Mouse (Mus musculus) mouse embryonic stem cell (cell line): ENCODE measurements around the gene Anapc15.
"Not testable (repeated sequence)": the region's sequence is repeated elsewhere in the genome, so short reads cannot be mapped to it uniquely, and the experiment has no call there.

Source experiments
- in situ Hi-C, 2 experiments: fragments of 300-500 bp; cut with MboI; formaldehyde crosslinking; loops; 1 replicate in 1 of 2; 3 replicates in 1 of 2; pipeline ENCODE4 v1.14.3; 2019 to 2020; ENCODE audit warnings: low sequenced_read_pairs in 2 of 2, low pct_unique_long_range_greater_than_20kb in 1 of 2, mixed read lengths in 1 of 2; ENCODE audit not compliant: unreplicated experiment in 1 of 2

Gene Anapc15

GRCm38 (mm10) chr7:101882413-101883154, 19.1 kb downstream of the Anapc15 start:
- in situ Hi-C loops, result no loop called here

DNA sequence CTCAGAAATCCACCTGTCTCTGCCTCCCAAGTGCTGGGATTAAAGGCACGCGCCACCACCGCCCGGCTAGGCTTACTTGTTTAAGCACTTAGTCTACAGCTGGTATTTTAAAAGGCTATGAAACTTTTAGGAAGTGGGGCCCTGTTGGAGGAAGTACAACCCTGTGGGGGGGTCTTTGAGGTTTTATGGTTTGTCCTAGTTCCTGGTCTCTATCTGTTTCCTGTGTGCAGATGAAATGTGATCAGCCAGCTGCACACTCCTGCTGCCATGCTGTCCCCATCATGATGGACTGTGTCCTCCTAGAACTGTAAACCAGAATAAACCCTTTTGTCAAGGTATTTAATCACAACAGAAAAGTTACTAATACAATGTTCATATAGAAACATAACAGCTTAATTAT, 20.6 kb downstream of the Anapc15 start:
- in situ Hi-C loops, result no loop called here

- in situ Hi-C loops, result no loop called here
These were observed 22.8 kb downstream of the Anapc15 start for GRCm38 (mm10) chr7:101886274-101886673.

DNA sequence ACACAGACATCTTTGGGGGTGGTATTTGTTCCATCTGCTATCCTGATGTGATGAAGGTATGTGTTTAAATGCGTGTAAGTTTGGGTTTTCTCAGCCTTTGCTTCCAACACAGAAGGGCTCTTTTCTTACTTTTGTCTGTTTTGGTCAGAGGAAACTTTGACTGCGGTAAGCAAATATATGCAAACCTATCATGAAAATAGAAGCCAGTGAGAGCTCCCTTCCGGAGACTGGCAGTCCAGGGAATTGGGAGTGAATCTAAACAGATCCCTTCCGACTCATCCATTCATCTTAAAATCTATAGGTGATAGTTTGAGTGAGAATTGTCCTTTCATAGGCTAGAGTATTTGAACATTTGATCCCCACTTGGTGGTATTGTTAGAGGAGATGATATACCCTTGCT, 24.9 kb downstream of the Anapc15 start:
- in situ Hi-C loops, result no loop called here

GRCm38 (mm10) chr7:101895695-101896094, 32.2 kb downstream of the Anapc15 start:
- in situ Hi-C loops, result no loop called here

GRCm38 (mm10) chr7:101896104-101897066, 32.9 kb downstream of the Anapc15 start:
- in situ Hi-C loops, result no loop called here

DNA sequence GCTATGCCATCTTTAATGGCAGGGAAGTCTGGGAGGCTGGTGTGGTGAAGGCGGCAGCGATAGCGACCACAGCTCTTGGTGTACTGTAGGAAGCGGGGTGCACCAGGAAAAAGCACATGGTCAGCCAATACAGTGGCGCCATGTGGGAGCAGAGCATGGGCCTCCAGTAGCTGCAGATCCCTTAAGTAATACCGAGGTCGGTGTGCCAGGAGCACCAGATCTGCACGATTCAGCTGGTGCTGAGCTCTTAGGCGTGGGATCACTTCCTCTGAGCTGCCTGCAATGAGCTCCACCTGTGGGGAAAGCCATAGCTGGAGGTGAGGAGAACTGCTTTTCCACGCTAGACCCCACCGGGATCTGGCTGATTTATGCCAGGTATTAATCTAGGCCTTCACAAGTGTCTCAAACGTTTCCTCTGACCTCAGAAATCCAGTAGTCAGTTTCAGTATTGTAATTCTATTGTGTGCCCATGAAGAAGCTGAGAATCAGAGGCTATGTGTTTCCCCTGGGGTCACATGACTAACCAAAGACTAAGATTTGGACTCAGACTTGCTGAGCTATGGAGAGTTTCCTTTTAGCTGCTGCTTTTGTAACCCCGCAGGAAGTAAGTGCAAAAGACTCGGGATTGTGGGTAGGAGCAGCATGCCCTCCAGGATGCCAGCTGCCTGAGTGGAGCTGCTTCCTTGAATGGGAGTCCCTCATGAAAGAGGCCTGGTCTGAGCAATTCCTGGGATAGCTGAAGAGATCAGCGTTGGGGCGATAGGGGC, 37.0 kb downstream of the Anapc15 start:
- in situ Hi-C loops, result no loop called here

GRCm38 (mm10) chr7:101901969-101902368, 38.5 kb downstream of the Anapc15 start:
- in situ Hi-C loops, result no loop called here

GRCm38 (mm10) chr7:101902846-101903245, 39.3 kb downstream of the Anapc15 start:
- in situ Hi-C loops, result no loop called here

- in situ Hi-C loops, result no loop called here
These were observed 42.2 kb downstream of the Anapc15 start, which contains the start of gene Lamtor1 for GRCm38 (mm10) chr7:101905561-101906286. Lamtor1 (plus strand) TSS chr7:101905904.

- in situ Hi-C loops, result no loop called here
These were observed 42.8 kb downstream of the Anapc15 start, which contains the start of gene Tomt for GRCm38 (mm10) chr7:101906287-101906681. Tomt (minus strand) TSS chr7:101906359.

GRCm38 (mm10) chr7:101906696-101907095, 43.2 kb downstream of the Anapc15 start:
- in situ Hi-C loops, result no loop called here

DNA sequence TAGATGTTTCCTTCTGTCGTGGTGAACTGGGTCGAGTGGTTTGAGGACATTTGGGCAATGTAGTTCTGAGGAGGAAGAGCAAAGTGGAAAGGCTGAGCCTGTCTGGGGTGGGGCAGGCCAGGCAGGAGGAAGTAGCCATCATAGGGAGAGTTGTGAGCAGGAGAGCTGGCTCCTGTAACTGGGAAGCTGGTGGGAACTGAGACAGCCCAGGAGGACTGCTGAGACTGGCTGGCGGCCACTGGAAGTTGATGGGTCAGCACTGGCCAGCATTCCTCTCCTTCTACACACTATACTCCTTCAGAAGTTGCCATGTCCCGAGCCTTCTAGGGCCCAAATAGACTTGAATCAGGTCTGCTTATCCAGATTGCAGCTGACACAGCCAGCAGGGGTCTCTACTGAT, 44.9 kb downstream of the Anapc15 start:
- in situ Hi-C loops, result no loop called here

DNA sequence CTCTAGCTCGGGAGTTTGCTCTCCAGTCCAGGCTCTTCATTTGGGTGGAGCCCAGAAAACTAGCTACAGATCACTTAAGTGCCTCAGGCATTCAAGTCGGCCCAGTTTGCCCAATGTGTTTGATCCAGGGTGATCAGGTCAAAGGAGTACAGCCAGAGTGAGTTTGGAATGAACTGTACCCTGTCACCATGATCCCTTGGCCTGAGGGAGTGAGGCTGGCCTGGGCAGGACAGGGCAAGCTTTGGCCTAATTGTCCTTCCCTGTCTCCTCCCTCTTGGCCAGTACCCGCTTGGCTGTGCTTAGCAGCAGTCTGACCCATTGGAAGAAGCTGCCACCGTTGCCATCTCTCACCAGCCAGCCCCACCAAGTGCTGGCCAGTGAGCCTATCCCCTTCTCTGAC, 46.6 kb downstream of the Anapc15 start:
- in situ Hi-C loops, result loop anchor here in 1 of 2 experiments (10.0 kb wide), 1 partner anchor 125 kb away; no protein-coding TSS in a partner anchor

DNA sequence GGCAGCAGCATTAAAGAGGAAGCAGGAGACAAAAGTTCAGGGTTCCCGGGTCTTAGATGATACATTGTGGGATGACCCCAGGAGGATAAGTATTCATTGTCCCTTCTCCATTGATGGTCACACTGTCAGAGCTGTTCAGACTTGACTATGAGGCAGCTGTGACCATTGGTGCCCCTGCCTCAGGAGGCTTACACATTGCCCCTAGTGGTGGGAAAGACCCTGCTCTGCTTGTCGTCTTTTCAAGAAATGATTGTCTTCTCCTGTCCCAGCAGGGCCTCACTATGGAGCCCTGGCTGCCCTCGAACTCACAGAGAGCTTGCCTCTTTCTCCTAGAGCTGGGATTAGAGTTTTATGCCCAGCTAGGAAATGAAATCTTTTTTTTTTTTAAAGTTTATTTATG, 48.5 kb downstream of the Anapc15 start:
- in situ Hi-C loops, result loop anchor here in 1 of 2 experiments (10.0 kb wide), 1 partner anchor 123 kb away; no protein-coding TSS in a partner anchor

DNA sequence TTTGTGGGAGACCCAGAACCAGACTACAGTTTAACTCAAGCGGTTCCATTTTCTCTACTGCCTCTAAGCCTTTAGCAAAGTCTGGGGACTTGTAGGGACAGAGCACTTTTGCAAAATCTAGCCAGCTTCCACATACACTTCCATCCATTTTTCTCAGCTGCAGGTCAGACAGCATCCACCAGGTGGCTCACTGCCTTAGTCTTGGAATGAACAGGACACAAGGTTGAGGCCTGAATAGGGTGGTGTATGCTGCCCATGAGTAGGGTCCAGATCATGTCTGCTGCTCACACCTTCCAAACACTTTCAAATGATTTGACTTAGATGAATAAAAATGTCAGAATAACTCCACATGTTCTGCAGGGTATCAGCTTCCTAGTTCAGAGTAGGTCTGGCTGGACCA, 54.6 kb downstream of the Anapc15 start:
- in situ Hi-C loops, result loop anchor here in 1 of 2 experiments (10.0 kb wide), 1 partner anchor 117 kb away; no protein-coding TSS in a partner anchor

- in situ Hi-C loops, result not testable (repeated sequence)
These were observed 62.4 kb downstream of the Anapc15 start for GRCm38 (mm10) chr7:101925892-101926291.

- in situ Hi-C loops, result no loop called here
These were observed 64.6 kb downstream of the Anapc15 start for GRCm38 (mm10) chr7:101928093-101928492.
